Mouse (Mus musculus) kidney, postnatal 0 days (tissue): ENCODE measurements around the gene Wrnip1. TPM values are rescaled to one million over a fixed set of nuclear protein-coding genes. Genes with fewer than 3 reads are reported as not detected.

Experiments
- ATAC-seq: fragments of 200-750 bp; cut with Nextera tagmentation; replicated peaks from 2 replicates; pipeline ENCODE4 v1.8.0; 2017; ENCODE audit warnings: low read depth, moderate number of reproducible peaks, moderate TSS enrichment, moderate library complexity; ENCODE audit not compliant: low FRiP score
- DNase-seq: peaks from one replicate; pipeline ENCODE4 v3.0.0-alpha.2; 2016; ENCODE audit warnings: low spot score
- H3K27ac ChIP-seq: fragments of 300-500 bp; sonication (generic); 2 replicates; pipeline ENCODE4 v1.5.1; 2014; ENCODE audit warnings: mild to moderate bottlenecking
- H3K27me3 ChIP-seq: fragments of 300-500 bp; sonication (generic); 2 replicates; pipeline ENCODE4 v1.6.1; 2014; ENCODE audit warnings: low read length, mixed read lengths; ENCODE audit not compliant: insufficient read depth
- H3K36me3 ChIP-seq: fragments of 300-500 bp; sonication (generic); 2 replicates; pipeline ENCODE4 v1.6.1; 2014; ENCODE audit warnings: low read length, mixed read lengths; ENCODE audit not compliant: insufficient read depth
- H3K4me1 ChIP-seq: fragments of 300-500 bp; sonication (generic); replicated peaks from 2 replicates; pipeline ENCODE4 v1.6.1; 2014; ENCODE audit warnings: antibody characterized with exemption, low read length, mixed read lengths; ENCODE audit not compliant: insufficient read depth
- H3K4me2 ChIP-seq: fragments of 300-500 bp; sonication (generic); 2 replicates; pipeline ENCODE4 v1.6.1; 2014; ENCODE audit warnings: mild to moderate bottlenecking, low read length, moderate library complexity, mixed read lengths
- H3K4me3 ChIP-seq: fragments of 300-500 bp; sonication (generic); replicated peaks from 2 replicates; pipeline ENCODE4 v1.5.1; 2014; ENCODE audit warnings: low read depth, low read length
- H3K9ac ChIP-seq: fragments of 300-500 bp; sonication (generic); 2 replicates; pipeline ENCODE4 v1.6.1; 2014; ENCODE audit warnings: low read depth, low read length
- H3K9me3 ChIP-seq: fragments of 300-500 bp; sonication (generic); replicated peaks from 2 replicates; pipeline ENCODE4 v1.6.1; 2016; ENCODE audit warnings: low read length, inconsistent platforms, mixed read lengths
- CTCF ChIP-seq: IDR thresholded peaks from 2 replicates; pipeline ENCODE4 v1.5.1; 2016; ENCODE audit warnings: antibody characterized with exemption, low read depth, mild to moderate bottlenecking, moderate library complexity
- WGBS: fragments of 180-500 bp; shearing (Covaris S2); extraction: QIAGEN DNeasy Blood & Tissue Kit; methylation state at CpG from one replicate; pipeline ENCODE4 v1.1.7; 2014; 5-methylcytosine and 5-hydroxymethylcytosine counted together
- polyA plus RNA-seq: library from polyadenylated mRNA; unstranded; fragments of >200 nt; fragmentation: Nextera tagmentation; extraction: Ambion mirVana; gene quantifications from 2 replicates; pipeline ENCODE4 v1.2.1, GENCODE M21; 2015

Gene Wrnip1
- polyA plus RNA-seq, 1 experiment from 2014 or later = 25.8 TPM

DNA sequence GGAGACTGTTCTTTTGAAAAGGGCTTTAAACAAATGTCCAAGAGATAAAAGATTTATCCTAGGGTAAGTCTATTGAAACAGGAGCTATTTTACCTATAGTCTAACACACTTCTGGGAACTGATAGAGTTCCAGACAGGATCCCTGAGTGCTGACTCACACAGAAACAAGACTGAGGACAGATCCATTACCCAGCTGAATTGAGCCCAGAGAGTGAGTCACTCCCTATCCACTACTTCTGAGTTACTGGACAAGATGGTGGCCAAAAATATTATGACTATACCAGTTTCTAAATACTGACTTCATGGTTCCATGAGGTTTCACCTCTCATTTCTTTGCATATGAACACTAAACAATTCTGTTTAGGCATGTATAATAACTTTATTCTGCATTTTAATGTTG, 44.4 kb downstream of the Wrnip1 start:
- DNase-seq = no peak
- no peak overlapping the region for H3K27ac ChIP-seq

DNA sequence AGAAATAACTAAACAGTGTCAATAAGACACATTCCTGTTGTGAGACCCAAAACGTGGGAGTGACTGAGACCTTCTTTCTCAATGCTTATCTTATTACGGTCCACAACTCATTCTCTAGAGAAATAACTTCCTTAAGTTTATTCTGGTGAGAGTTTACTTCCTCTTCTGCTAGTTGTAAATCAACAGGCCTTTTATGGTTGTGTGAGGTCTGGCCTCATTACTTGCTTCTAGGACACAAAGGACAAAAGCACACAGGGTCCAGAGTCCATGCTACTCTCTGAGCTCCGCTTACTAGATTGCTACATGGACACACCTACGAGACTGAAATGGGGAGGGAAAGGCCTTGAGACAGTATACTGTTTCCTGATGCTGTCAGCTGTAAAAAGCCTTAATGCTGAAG, 47.3 kb downstream of the Wrnip1 start:
- peak; percentile 78 for ATAC-seq
- WGBS = 8% methylated on average over 4 of the region's 4 CpGs
- Histone ChIP-seq H3K27ac (peak overlapping the region; percentile 42), H3K4me3 (no peak overlapping the region), H3K9ac (no peak overlapping the region), H3K4me2 (no peak overlapping the region; the same call in 1 of the 2 replicates), H3K4me1 (peaks cover 10% of the 10 kb centered on the region; the same call in 1 of the 2 replicates), H3K36me3 (no peaks in the 10 kb centered on the region), H3K27me3 (no peaks in the 10 kb centered on the region), H3K9me3 (no peaks in the 10 kb centered on the region)
- peak; percentile 65 for DNase-seq
- no peak for TF ChIP-seq CTCF

More for the DNA sequence above, 44.4 kb downstream of the Wrnip1 start:
- TF ChIP-seq CTCF = no peak
- Histone ChIP-seq H3K9ac (no peak overlapping the region), H3K4me2 (no peak overlapping the region), H3K4me1 (peaks cover 10% of the 10 kb centered on the region; the same call in 1 of the 2 replicates), H3K27me3 (no peaks in the 10 kb centered on the region), H3K4me3 (no peak overlapping the region), H3K9me3 (no peaks in the 10 kb centered on the region), H3K36me3 (no peaks in the 10 kb centered on the region)
- ATAC-seq = no peak

DNA sequence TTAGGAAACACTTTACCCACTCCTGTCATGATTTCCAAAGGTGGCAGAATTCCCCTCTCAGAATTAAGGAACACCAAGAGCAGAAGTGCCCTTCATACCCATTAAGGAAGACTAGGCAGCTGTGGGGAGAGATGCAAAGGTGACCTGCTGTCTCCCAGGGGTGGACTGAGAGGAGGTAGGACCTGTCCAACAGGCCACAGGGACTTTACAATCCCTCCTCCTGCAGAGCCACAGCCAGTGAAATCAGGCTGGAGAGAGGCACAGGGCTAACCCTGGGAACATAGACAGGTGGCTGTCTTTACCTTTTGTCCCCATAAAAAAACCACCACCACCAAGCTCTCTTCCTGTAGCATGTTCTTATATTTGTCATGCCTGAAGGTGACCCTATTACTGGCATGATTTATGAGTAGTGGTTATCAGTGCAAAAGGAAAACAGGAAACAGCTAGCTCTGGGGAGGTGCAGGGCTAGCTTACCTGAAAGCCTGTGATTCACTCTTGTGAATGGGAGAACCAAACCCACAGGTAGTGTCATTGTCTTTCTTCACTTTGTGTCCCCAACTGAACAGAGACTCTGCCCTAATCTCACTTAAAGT, 47.8 kb downstream of the Wrnip1 start:
- Histone ChIP-seq H3K27ac (peak overlapping the region; percentile 42), H3K4me1 (peaks cover 10% of the 10 kb centered on the region; the same call in 1 of the 2 replicates), H3K27me3 (no peaks in the 10 kb centered on the region), H3K9ac (no peak overlapping the region), H3K36me3 (no peaks in the 10 kb centered on the region), H3K4me2 (no peak overlapping the region; the same call in 1 of the 2 replicates), H3K4me3 (no peak overlapping the region), H3K9me3 (no peaks in the 10 kb centered on the region)
- ATAC-seq = 0 out of 2 replicates have a peak, but pooled peaks have one; percentile 34
- no peak for TF ChIP-seq CTCF
- no peak for DNase-seq

DNA sequence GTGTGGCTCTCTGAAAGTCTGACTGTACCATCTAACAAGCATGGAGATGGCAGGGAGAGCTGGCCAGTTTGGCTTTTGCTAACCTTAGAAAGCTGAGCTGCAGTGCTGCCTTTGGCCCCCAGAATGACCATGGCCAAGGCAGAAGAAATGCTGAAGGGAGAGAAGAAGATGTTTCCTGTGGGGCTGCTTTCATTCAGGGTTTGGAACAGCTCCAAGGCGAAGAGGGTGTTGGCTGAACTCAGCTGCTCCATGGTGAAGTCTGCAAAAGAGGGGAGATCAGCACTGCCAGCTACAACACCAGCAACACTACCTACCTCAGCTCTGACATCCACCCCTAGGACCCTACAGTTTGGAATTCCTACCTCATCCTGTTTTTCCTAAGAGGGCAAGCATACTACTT, 48.3 kb downstream of the Wrnip1 start:
- DNase-seq = no peak
- Histone ChIP-seq H3K27ac (no peak overlapping the region), H3K9ac (no peak overlapping the region), H3K4me3 (no peak overlapping the region), H3K4me1 (peaks cover 10% of the 10 kb centered on the region; the same call in 1 of the 2 replicates), H3K9me3 (no peaks in the 10 kb centered on the region), H3K36me3 (no peaks in the 10 kb centered on the region), H3K27me3 (no peaks in the 10 kb centered on the region), H3K4me2 (peak overlapping the region; percentile 5; the same call in 1 of the 2 replicates)
- 50% methylated on average over 1 of the region's 1 CpGs for WGBS
- no peak for TF ChIP-seq CTCF
- ATAC-seq = no peak

DNA sequence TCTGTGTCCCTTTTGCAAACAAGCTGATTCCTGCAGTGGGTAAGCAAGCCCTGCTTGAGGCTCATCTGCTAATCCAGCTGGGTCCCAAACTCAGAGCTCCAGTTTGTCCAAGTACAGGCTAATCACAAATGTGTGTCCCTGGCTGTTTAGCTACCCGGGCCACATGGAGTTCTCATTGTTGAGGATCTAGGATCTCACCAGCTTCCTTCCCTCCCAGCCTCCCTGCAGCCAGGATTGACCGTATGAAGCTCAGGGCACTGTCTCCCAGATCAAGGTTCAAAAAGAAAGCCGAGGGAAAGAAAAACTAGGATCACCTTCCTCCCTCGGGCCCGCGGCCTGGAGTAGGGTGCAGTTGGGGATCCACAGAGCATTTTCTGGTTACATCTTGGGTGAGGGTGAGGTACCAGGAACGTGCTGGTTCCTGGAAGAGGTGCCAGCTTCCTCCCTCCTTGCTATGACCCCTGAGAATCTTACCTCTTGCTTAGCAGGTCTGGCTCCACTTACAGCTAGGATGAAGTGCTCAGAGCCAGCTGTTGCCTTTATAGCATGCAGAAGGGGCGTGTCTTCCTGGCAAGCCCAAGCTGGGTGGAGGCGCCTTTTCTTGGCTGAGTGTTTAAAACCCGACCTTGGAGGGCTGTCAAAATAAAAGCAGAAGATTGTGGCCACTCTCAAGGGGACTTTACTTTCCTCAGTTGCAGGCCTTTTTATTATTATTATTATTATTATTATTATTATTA, 49.0 kb downstream of the Wrnip1 start, which contains the start of gene Serpinb1a:
TSS of gene Serpinb1a (minus strand) at position 518 of the 737 bp plus-strand sequence.
- no peak within 1 kb of the TSS for H3K9ac ChIP-seq

DNA sequence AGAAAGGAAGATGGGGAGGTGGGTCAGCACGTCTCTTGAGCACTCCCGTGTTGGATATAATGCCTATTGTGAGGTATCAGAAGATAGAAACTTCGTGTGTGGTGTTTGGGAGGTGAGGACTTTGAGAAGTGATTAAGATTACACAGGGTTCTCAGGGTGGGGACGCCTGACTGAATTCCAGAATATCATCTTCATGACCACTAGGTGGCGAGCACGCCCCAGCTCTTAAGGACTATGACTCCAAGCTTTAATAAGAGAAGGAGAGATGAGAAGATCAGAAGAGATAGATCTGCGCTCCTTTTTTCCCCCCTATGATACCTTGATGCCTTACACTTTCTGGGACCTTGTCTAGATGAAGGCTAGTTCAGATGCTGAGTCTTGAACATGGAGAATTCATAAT, 50.1 kb downstream of the Wrnip1 start:
- ATAC-seq (peak; percentile 74; the same call in 1 of the 2 replicates), DNase-seq (peak; percentile 87)

More for the DNA sequence above, 49.0 kb downstream of the Wrnip1 start, which contains the start of gene Serpinb1a:
- peaks cover 10% of the 10 kb centered on the region; the same call in 1 of the 2 replicates for H3K4me1 ChIP-seq
- no peak for TF ChIP-seq CTCF
- peak; percentile 54; the same call in 1 of the 2 replicates for ATAC-seq
- no peaks in the 10 kb centered on the region for H3K9me3 ChIP-seq
- no peak within 1 kb of the TSS for H3K4me3 ChIP-seq
- peak within 1 kb of the TSS; percentile 42 for H3K4me2 ChIP-seq
- H3K27me3 ChIP-seq = no peaks in the 10 kb centered on the region
- peak; percentile 76 for DNase-seq
- no peaks in the 10 kb centered on the region for H3K36me3 ChIP-seq
- H3K27ac ChIP-seq = no peak within 1 kb of the TSS
- 41% methylated on average over 10 of the region's 10 CpGs for WGBS

More for the DNA sequence above, 50.1 kb downstream of the Wrnip1 start:
- Histone ChIP-seq H3K27ac (no peak overlapping the region), H3K4me1 (peaks cover 10% of the 10 kb centered on the region; the same call in 1 of the 2 replicates), H3K9me3 (no peaks in the 10 kb centered on the region), H3K27me3 (no peaks in the 10 kb centered on the region), H3K4me3 (no peak overlapping the region), H3K4me2 (no peak overlapping the region), H3K36me3 (no peaks in the 10 kb centered on the region), H3K9ac (no peak overlapping the region)
- TF ChIP-seq CTCF = peak; percentile 91
- 11% methylated on average over 7 of the region's 7 CpGs for WGBS
